Mouse (Mus musculus): ENCODE measurements around the gene Gm11596.
"Not testable (repeated sequence)": the region's sequence is repeated elsewhere in the genome, so short reads cannot be mapped to it uniquely, and the experiment has no call there.

GRCm38 (mm10) chr11:99815566-99815965 is 22.3 kb upstream of the Gm11596 start, which contains the start of gene Gm11564:
- TF ChIP-seq CTCF (IDR thresholded peaks at IDR 0.05; ENCODE audit: borderline replicate concordance, control insufficient read depth, extremely low read depth, insufficient read depth, low read length, poor library complexity); POLR2A (IDR thresholded peaks at IDR 0.05; ENCODE audit: control insufficient read depth, extremely low read depth, insufficient read depth, low read length, poor library complexity): not testable (repeated sequence)

All from thymus, adult 2 months (tissue).